Mouse (Mus musculus): ENCODE measurements at regions not wholly inside any gene's neighbourhood (a gene's known extent, or its start where the extent isn't known, plus 50 kb on each side); places are given as distances from the start of the nearest gene placed in this dataset.

GRCm38 (mm10) chr2:93106581-93106980 is 60.6 kb upstream of the Prdm11 start:
- Histone ChIP-seq H3K36me3 (ENCODE audit: control insufficient read depth, insufficient read depth, low read length, poor library complexity, severe bottlenecking) (no peaks in the 10 kb centered on the region), H3K27me3 (ENCODE audit: control insufficient read depth, insufficient read depth, low read length, poor library complexity, severe bottlenecking) (no peaks in the 10 kb centered on the region)
- DNase-seq (ENCODE audit: low read depth, low spot score): no peak

- Histone ChIP-seq H3K36me3 (ENCODE audit: control insufficient read depth, insufficient read depth, low read length, poor library complexity, severe bottlenecking) (no peaks in the 10 kb centered on the region), H3K27me3 (ENCODE audit: control insufficient read depth, insufficient read depth, low read length, poor library complexity, severe bottlenecking) (no peaks in the 10 kb centered on the region)
- no peak for DNase-seq (ENCODE audit: low read depth, low spot score)
These were observed 56.0 kb upstream of the Prdm11 start for GRCm38 (mm10) chr2:93101991-93102390.

GRCm38 (mm10) chr2:93099780-93100179 is 53.8 kb upstream of the Prdm11 start:
- no peaks in the 10 kb centered on the region for H3K36me3 ChIP-seq (ENCODE audit: control insufficient read depth, insufficient read depth, low read length, poor library complexity, severe bottlenecking)
- no peaks in the 10 kb centered on the region for H3K27me3 ChIP-seq (ENCODE audit: control insufficient read depth, insufficient read depth, low read length, poor library complexity, severe bottlenecking)
- no peak for DNase-seq (ENCODE audit: low read depth, low spot score)

GRCm38 (mm10) chr2:93097016-93097415 is 51.0 kb upstream of the Prdm11 start:
- Histone ChIP-seq H3K27me3 (ENCODE audit: control insufficient read depth, insufficient read depth, low read length, poor library complexity, severe bottlenecking) (no peaks in the 10 kb centered on the region), H3K36me3 (ENCODE audit: control insufficient read depth, insufficient read depth, low read length, poor library complexity, severe bottlenecking) (no peaks in the 10 kb centered on the region)
- DNase-seq (ENCODE audit: low read depth, low spot score): no peak

- Histone ChIP-seq H3K27me3 (ENCODE audit: control insufficient read depth, insufficient read depth, low read length, poor library complexity, severe bottlenecking) (no peaks in the 10 kb centered on the region), H3K36me3 (ENCODE audit: control insufficient read depth, insufficient read depth, low read length, poor library complexity, severe bottlenecking) (no peaks in the 10 kb centered on the region)
- no peak for DNase-seq (ENCODE audit: low read depth, low spot score)
These were observed 50.2 kb upstream of the Prdm11 start for GRCm38 (mm10) chr2:93096078-93096729.
